Mouse (Mus musculus) limb, embryonic 15.5 days (tissue): ENCODE measurements at regions not wholly inside any gene's neighbourhood (a gene's known extent, or its start where the extent isn't known, plus 50 kb on each side); places are given as distances from the start of the nearest gene placed in this dataset.

Experiments used
- ATAC-seq: fragments of 200-750 bp; cut with Nextera tagmentation; 2 replicates; pipeline ENCODE4 v1.8.0; 2017; ENCODE audit warnings: low read depth, moderate TSS enrichment; ENCODE audit not compliant: insufficient number of reproducible peaks, low FRiP score, low TSS enrichment
- H3K27ac ChIP-seq: fragments of 300-500 bp; sonication (generic); 2 replicates; pipeline ENCODE4 v1.5.1; 2015; ENCODE audit warnings: moderate library complexity, mild to moderate bottlenecking, inconsistent platforms
- H3K27me3 ChIP-seq: fragments of 300-500 bp; sonication (generic); 2 replicates; pipeline ENCODE4 v1.6.1; 2015; ENCODE audit warnings: inconsistent platforms
- H3K36me3 ChIP-seq: fragments of 300-500 bp; sonication (generic); 2 replicates; pipeline ENCODE4 v1.6.1; 2015; ENCODE audit warnings: inconsistent platforms
- H3K4me1 ChIP-seq: fragments of 300-500 bp; sonication (generic); 2 replicates; pipeline ENCODE4 v1.6.1; 2015; ENCODE audit warnings: inconsistent platforms
- H3K4me2 ChIP-seq: fragments of 300-500 bp; sonication (generic); 2 replicates; pipeline ENCODE4 v1.6.1; 2015; ENCODE audit warnings: mild to moderate bottlenecking, inconsistent platforms
- H3K4me3 ChIP-seq: fragments of 300-500 bp; sonication (generic); 2 replicates; pipeline ENCODE4 v1.5.1; 2015; ENCODE audit warnings: mild to moderate bottlenecking, inconsistent platforms
- H3K9ac ChIP-seq: fragments of 300-500 bp; sonication (generic); 2 replicates; pipeline ENCODE4 v1.6.1; 2015; ENCODE audit warnings: inconsistent platforms
- H3K9me3 ChIP-seq: fragments of 300-500 bp; sonication (generic); 2 replicates; pipeline ENCODE4 v1.6.1; 2016; ENCODE audit warnings: inconsistent platforms
- WGBS: fragments of 180-500 bp; shearing (Covaris S2); methylation state at CpG from one replicate; pipeline ENCODE4 v1.1.7; 2015; 5-methylcytosine and 5-hydroxymethylcytosine counted together

DNA sequence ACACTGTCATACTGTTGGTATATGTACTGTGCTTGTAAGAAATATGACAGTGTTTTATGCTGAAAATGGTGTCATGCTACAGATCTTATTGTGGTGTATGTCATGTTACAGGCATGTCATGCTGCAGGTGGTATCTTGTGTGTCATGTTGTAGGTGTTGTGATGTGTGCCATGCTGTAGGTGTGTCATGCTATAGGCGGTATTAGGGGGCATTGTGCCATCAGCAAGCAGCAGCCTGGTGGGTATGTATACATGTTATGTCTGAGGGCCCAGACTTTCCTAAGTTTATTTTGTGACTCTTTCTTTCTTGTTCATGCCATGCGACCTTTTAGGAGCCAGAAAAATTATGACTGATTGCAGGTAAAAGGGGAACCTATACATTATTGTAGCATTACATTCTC, 134.7 kb upstream of the Foxa2 start:
- Histone ChIP-seq H3K4me1 (0 out of 2 replicates have a peak, but pooled peaks cover 2% of the 10 kb centered on the region), H3K9ac (no peak overlapping the region), H3K27me3 (no peaks in the 10 kb centered on the region), H3K4me2 (no peak overlapping the region), H3K9me3 (no peaks in the 10 kb centered on the region), H3K27ac (no peak overlapping the region), H3K4me3 (no peak overlapping the region), H3K36me3 (no peaks in the 10 kb centered on the region)
- no peak for ATAC-seq
- WGBS = 91% methylated on average over 2 of the region's 2 CpGs

GRCm38 (mm10) chr2:148182492-148183052, 135.8 kb upstream of the Foxa2 start:
- peak; percentile 15; the same call in 1 of the 2 replicates for ATAC-seq
- no peaks in the 10 kb centered on the region for H3K36me3 ChIP-seq
- H3K9me3 ChIP-seq = no peaks in the 10 kb centered on the region
- 33% methylated on average over 3 of the region's 3 CpGs for WGBS
- H3K4me2 ChIP-seq = no peak overlapping the region
- no peak overlapping the region for H3K4me3 ChIP-seq
- no peaks in the 10 kb centered on the region for H3K27me3 ChIP-seq
- no peak overlapping the region for H3K9ac ChIP-seq
- H3K4me1 ChIP-seq = 0 out of 2 replicates have a peak, but pooled peaks cover 2% of the 10 kb centered on the region
- no peak overlapping the region for H3K27ac ChIP-seq

- H3K4me1 ChIP-seq = 0 out of 2 replicates have a peak, but pooled peaks cover 2% of the 10 kb centered on the region
- no peak overlapping the region for H3K9ac ChIP-seq
- H3K27me3 ChIP-seq = no peaks in the 10 kb centered on the region
- H3K4me2 ChIP-seq = no peak overlapping the region
- no peak overlapping the region for H3K27ac ChIP-seq
- no peaks in the 10 kb centered on the region for H3K36me3 ChIP-seq
- WGBS = 82% methylated on average over 5 of the region's 5 CpGs
- H3K9me3 ChIP-seq = no peaks in the 10 kb centered on the region
- no peak overlapping the region for H3K4me3 ChIP-seq
- no peak for ATAC-seq
Measured at GRCm38 (mm10) chr2:148184801-148185212, 138.0 kb upstream of the Foxa2 start.

DNA sequence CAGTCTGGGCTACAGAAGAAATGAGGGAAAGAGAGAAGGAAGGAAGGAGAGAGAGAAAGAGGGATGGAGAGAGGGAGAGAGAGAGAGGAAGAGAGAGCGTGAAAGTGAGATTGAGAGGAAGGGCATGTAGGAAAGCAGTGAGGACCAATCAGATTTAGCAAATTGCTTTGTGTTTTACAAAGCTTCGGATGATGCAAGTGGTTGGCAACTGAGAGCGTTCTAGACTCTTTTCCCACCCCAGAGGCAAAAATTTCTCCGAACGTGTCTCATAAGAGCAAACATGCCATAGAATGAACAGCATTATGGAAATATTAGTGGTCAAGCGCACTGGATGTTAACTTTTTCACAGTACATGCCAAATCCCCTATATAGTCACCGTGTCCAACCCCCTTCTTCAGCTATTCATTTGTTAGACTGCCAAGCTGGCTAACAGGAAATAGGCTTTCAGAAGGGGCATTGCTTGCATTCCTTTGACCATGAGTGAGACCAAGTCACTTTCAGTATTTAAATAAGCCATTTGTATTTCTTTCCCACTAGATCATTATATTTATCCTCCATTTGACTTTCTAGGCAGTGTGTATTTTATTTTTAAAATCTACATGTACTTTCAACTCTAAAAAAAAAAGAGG, 139.7 kb upstream of the Foxa2 start:
- no peak overlapping the region for H3K9ac ChIP-seq
- no peaks in the 10 kb centered on the region for H3K27me3 ChIP-seq
- no peak overlapping the region for H3K4me3 ChIP-seq
- H3K27ac ChIP-seq = no peak overlapping the region
- WGBS = 70% methylated on average over 7 of the region's 7 CpGs
- H3K9me3 ChIP-seq = no peaks in the 10 kb centered on the region
- H3K4me1 ChIP-seq = 0 out of 2 replicates have a peak, but pooled peaks cover 2% of the 10 kb centered on the region
- ATAC-seq = no peak
- no peaks in the 10 kb centered on the region for H3K36me3 ChIP-seq
- no peak overlapping the region for H3K4me2 ChIP-seq

DNA sequence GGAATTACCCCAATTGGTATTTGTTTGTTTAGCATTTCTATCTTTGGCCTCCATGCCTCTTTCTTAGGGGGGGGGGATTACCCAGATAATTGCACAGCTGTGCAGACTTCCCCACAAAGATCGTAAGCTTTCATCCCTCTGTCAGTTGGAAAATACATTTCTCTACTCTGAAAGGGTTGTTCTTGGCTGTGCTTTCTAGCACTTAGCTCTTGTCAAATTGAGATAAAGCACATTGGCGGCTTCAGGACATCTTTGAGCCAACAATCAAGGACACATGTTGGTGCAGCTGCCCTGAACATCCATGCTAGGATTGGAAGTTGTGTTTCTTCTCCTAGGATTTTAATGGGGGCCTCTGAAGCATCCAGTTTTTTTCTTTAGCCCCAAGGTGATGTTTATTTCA, 142.1 kb upstream of the Foxa2 start:
- H3K27ac ChIP-seq = no peak overlapping the region
- no peaks in the 10 kb centered on the region for H3K36me3 ChIP-seq
- WGBS = 53% methylated on average over 2 of the region's 2 CpGs
- H3K4me1 ChIP-seq = no peaks in the 10 kb centered on the region
- H3K4me2 ChIP-seq = no peak overlapping the region
- H3K4me3 ChIP-seq = no peak overlapping the region
- H3K9me3 ChIP-seq = no peaks in the 10 kb centered on the region
- H3K9ac ChIP-seq = no peak overlapping the region
- H3K27me3 ChIP-seq = no peaks in the 10 kb centered on the region
- no peak for ATAC-seq

DNA sequence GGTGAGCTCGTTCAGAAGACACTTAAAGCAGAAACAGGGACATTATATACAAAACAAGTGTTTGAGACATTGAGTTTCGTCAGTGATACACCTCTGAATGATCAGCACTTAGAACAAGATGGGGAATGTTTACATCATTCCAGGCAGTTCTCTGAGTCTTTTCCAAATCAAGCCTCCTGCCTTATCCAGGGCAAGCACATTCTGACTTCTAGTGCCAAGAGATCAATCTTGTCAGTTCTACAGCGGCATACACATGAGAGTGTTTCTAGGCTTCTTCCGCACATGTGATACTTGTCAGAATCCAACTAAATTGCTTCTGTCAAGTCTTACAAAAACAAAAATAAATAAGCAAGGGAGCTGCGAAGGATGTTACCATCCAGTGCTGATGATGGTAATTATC, 142.5 kb upstream of the Foxa2 start:
- ATAC-seq = no peak
- no peaks in the 10 kb centered on the region for H3K4me1 ChIP-seq
- no peak overlapping the region for H3K9ac ChIP-seq
- H3K9me3 ChIP-seq = no peaks in the 10 kb centered on the region
- WGBS = 65% methylated on average over 5 of the region's 5 CpGs
- no peak overlapping the region for H3K4me2 ChIP-seq
- H3K27ac ChIP-seq = no peak overlapping the region
- H3K27me3 ChIP-seq = no peaks in the 10 kb centered on the region
- H3K36me3 ChIP-seq = no peaks in the 10 kb centered on the region
- H3K4me3 ChIP-seq = no peak overlapping the region

GRCm38 (mm10) chr2:148192946-148193345, 146.2 kb upstream of the Foxa2 start:
- no peak overlapping the region for H3K4me3 ChIP-seq
- no peak for ATAC-seq
- H3K4me1 ChIP-seq = no peaks in the 10 kb centered on the region
- WGBS = 50% methylated on average over 4 of the region's 4 CpGs
- H3K27me3 ChIP-seq = no peaks in the 10 kb centered on the region
- no peak overlapping the region for H3K9ac ChIP-seq
- H3K27ac ChIP-seq = no peak overlapping the region
- H3K9me3 ChIP-seq = no peaks in the 10 kb centered on the region
- no peaks in the 10 kb centered on the region for H3K36me3 ChIP-seq
- no peak overlapping the region for H3K4me2 ChIP-seq

GRCm38 (mm10) chr2:148197375-148198015, 150.7 kb upstream of the Foxa2 start:
- H3K4me2 ChIP-seq = no peak overlapping the region
- no peaks in the 10 kb centered on the region for H3K4me1 ChIP-seq
- no peaks in the 10 kb centered on the region for H3K27me3 ChIP-seq
- H3K9ac ChIP-seq = no peak overlapping the region
- H3K9me3 ChIP-seq = no peaks in the 10 kb centered on the region
- H3K4me3 ChIP-seq = no peak overlapping the region
- ATAC-seq = no peak
- H3K36me3 ChIP-seq = no peaks in the 10 kb centered on the region
- WGBS = 75% methylated on average over 7 of the region's 7 CpGs
- H3K27ac ChIP-seq = no peak overlapping the region

GRCm38 (mm10) chr2:148206633-148207032, 159.9 kb upstream of the Foxa2 start:
- no peaks in the 10 kb centered on the region for H3K36me3 ChIP-seq
- H3K9ac ChIP-seq = no peak overlapping the region
- H3K4me1 ChIP-seq = peaks cover 4% of the 10 kb centered on the region
- H3K27ac ChIP-seq = no peak overlapping the region
- no peak overlapping the region for H3K4me2 ChIP-seq
- no peaks in the 10 kb centered on the region for H3K9me3 ChIP-seq
- H3K4me3 ChIP-seq = no peak overlapping the region
- no peak for ATAC-seq
- no peaks in the 10 kb centered on the region for H3K27me3 ChIP-seq
- WGBS = 26% methylated on average over 1 of the region's 1 CpGs

GRCm38 (mm10) chr2:148210813-148211212, 164.0 kb upstream of the Foxa2 start:
- no peak for ATAC-seq

GRCm38 (mm10) chr2:148217136-148217535, 170.4 kb upstream of the Foxa2 start:
- Histone ChIP-seq H3K9me3 (no peaks in the 10 kb centered on the region), H3K27ac (no peak overlapping the region), H3K4me3 (no peak overlapping the region), H3K4me2 (no peak overlapping the region), H3K4me1 (no peaks in the 10 kb centered on the region), H3K36me3 (no peaks in the 10 kb centered on the region), H3K27me3 (no peaks in the 10 kb centered on the region), H3K9ac (no peak overlapping the region)
- WGBS = 78% methylated on average over 4 of the region's 4 CpGs
- ATAC-seq = no peak

More at GRCm38 (mm10) chr2:148210813-148211212, 164.0 kb upstream of the Foxa2 start:
- no peak overlapping the region for H3K4me3 ChIP-seq
- WGBS = 72% methylated on average over 2 of the region's 2 CpGs
- no peaks in the 10 kb centered on the region for H3K9me3 ChIP-seq
- H3K27ac ChIP-seq = no peak overlapping the region
- H3K4me1 ChIP-seq = peaks cover 4% of the 10 kb centered on the region
- H3K9ac ChIP-seq = no peak overlapping the region
- no peaks in the 10 kb centered on the region for H3K27me3 ChIP-seq
- H3K36me3 ChIP-seq = no peaks in the 10 kb centered on the region
- H3K4me2 ChIP-seq = no peak overlapping the region

- Histone ChIP-seq H3K9ac (no peak overlapping the region), H3K9me3 (no peaks in the 10 kb centered on the region), H3K27me3 (no peaks in the 10 kb centered on the region), H3K36me3 (no peaks in the 10 kb centered on the region), H3K4me2 (no peak overlapping the region), H3K4me1 (no peaks in the 10 kb centered on the region), H3K27ac (no peak overlapping the region), H3K4me3 (no peak overlapping the region)
- 31% methylated on average over 1 of the region's 1 CpGs for WGBS
- ATAC-seq = no peak
Measured at GRCm38 (mm10) chr2:148233691-148234300, 161.3 kb upstream of the Sstr4 start.
